Mouse (Mus musculus): Measurements from ENCODE around the gene Ypel4. TPM values are rescaled to one million over a fixed set of nuclear protein-coding genes. Genes with fewer than 3 reads are reported as not detected.

Gene Ypel4
- total RNA-seq, 2 experiments from 2014 or later: 327 to 399 TPM

- ATAC-seq (replicated peaks; ENCODE audit: low FRiP score, poor library complexity, severe bottlenecking): no peak
Observed at GRCm38 (mm10) chr2:84757026-84757682, 23.3 kb downstream of the Ypel4 start.

- peak; percentile 87 for ATAC-seq (replicated peaks; ENCODE audit: low FRiP score, poor library complexity, severe bottlenecking)
Observed at GRCm38 (mm10) chr2:84758542-84759127, 24.8 kb downstream of the Ypel4 start.

- ATAC-seq (replicated peaks; ENCODE audit: low FRiP score, poor library complexity, severe bottlenecking): no peak
Observed at GRCm38 (mm10) chr2:84760777-84761176, 26.9 kb downstream of the Ypel4 start.

GRCm38 (mm10) chr2:84761309-84761708 is 27.5 kb downstream of the Ypel4 start:
- ATAC-seq (replicated peaks; ENCODE audit: low FRiP score, poor library complexity, severe bottlenecking): no peak

- ATAC-seq (replicated peaks; ENCODE audit: low FRiP score, poor library complexity, severe bottlenecking): no peak
Observed at GRCm38 (mm10) chr2:84761840-84762239, 28.0 kb downstream of the Ypel4 start.

GRCm38 (mm10) chr2:84762295-84762694 is 28.4 kb downstream of the Ypel4 start:
- no peak for ATAC-seq (replicated peaks; ENCODE audit: low FRiP score, poor library complexity, severe bottlenecking)

GRCm38 (mm10) chr2:84762818-84763217 is 29.0 kb downstream of the Ypel4 start:
- no peak for ATAC-seq (replicated peaks; ENCODE audit: low FRiP score, poor library complexity, severe bottlenecking)

GRCm38 (mm10) chr2:84770501-84770900 is 36.6 kb downstream of the Ypel4 start:
- no peak for ATAC-seq (replicated peaks; ENCODE audit: low FRiP score, poor library complexity, severe bottlenecking)

GRCm38 (mm10) chr2:84772454-84772853 is 38.6 kb downstream of the Ypel4 start:
- no peak for ATAC-seq (replicated peaks; ENCODE audit: low FRiP score, poor library complexity, severe bottlenecking)

GRCm38 (mm10) chr2:84773195-84773594 is 39.3 kb downstream of the Ypel4 start:
- no peak for ATAC-seq (replicated peaks; ENCODE audit: low FRiP score, poor library complexity, severe bottlenecking)

- no peak for ATAC-seq (replicated peaks; ENCODE audit: low FRiP score, poor library complexity, severe bottlenecking)
Observed at GRCm38 (mm10) chr2:84774751-84775150, 40.9 kb downstream of the Ypel4 start.

- no peak for ATAC-seq (replicated peaks; ENCODE audit: low FRiP score, poor library complexity, severe bottlenecking)
Observed at GRCm38 (mm10) chr2:84775241-84775640, 41.4 kb downstream of the Ypel4 start, which contains the start of gene Serping1. Serping1 (minus strand) TSS chr2:84775444.

- no peak for ATAC-seq (replicated peaks; ENCODE audit: low FRiP score, poor library complexity, severe bottlenecking)
Observed at GRCm38 (mm10) chr2:84775665-84776064, 41.8 kb downstream of the Ypel4 start.

GRCm38 (mm10) chr2:84777706-84778105 is 43.8 kb downstream of the Ypel4 start:
- ATAC-seq (replicated peaks; ENCODE audit: low FRiP score, poor library complexity, severe bottlenecking): no peak

- ATAC-seq (replicated peaks; ENCODE audit: low FRiP score, poor library complexity, severe bottlenecking): peak; percentile 71; the same call in 1 of the 2 replicates
Observed at GRCm38 (mm10) chr2:84779210-84779609, 45.4 kb downstream of the Ypel4 start.

- ATAC-seq (replicated peaks; ENCODE audit: low FRiP score, poor library complexity, severe bottlenecking): no peak
Observed at GRCm38 (mm10) chr2:84783315-84783714, 49.5 kb downstream of the Ypel4 start.

GRCm38 (mm10) chr2:84783840-84784566 is 50.1 kb downstream of the Ypel4 start:
- 0 out of 2 replicates have a peak, but pooled peaks have one; percentile 30 for ATAC-seq (replicated peaks; ENCODE audit: low FRiP score, poor library complexity, severe bottlenecking)

Measured in erythroid progenitor cell, adult 5-6 weeks (primary cell).